Mouse (Mus musculus) erythroblast, embryonic 14.5 days (primary cell): ENCODE results near the gene Elp1.

Experiments
- GATA1 ChIP-seq: IDR thresholded peaks from 2 replicates; pipeline ENCODE4 v1.6.1; 2012; ENCODE audit warnings: low read length, inconsistent platforms, mixed read lengths
- TAL1 ChIP-seq: IDR thresholded peaks from 3 replicates; pipeline ENCODE4 v1.6.1; 2012; ENCODE audit warnings: low read length, inconsistent platforms, mixed read lengths

DNA sequence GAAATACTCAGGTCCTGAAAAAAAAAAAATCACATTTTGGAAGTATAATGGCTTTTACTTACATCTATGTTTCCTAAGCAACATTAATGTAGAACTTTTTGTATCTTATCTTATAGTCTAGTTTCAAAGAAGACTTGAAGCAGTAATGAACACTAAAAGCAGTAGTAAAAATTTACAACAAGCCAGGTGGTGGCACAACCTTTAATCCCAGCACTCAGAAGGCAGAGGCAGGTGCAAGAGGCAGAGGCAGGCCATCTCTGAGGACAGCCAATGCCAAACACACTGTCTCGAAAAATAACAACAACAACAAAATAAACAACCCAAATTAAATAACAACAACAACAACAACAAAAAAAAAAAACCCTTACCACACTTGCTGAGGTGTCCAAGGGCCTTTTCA is 31.1 kb downstream of the Elp1 start:
- TF ChIP-seq GATA1 (no peak), TAL1 (no peak)
